Mouse (Mus musculus) liver, adult 2 months (tissue): ENCODE measurements at regions not wholly inside any gene's neighbourhood (a gene's known extent, or its start where the extent isn't known, plus 50 kb on each side); places are given as distances from the start of the nearest gene placed in this dataset.

Experiments
- CTCF ChIP-seq: fragments of 200-500 bp; IDR thresholded peaks from 2 replicates; pipeline ENCODE4 v1.5.1; 2011; ENCODE audit warnings: low read depth, low read length, control low read depth
- POLR2A ChIP-seq: fragments of 200-500 bp; IDR thresholded peaks from 2 replicates; pipeline ENCODE4 v1.6.1; 2011; ENCODE audit warnings: low read length, control low read depth; ENCODE audit not compliant: insufficient read depth; ENCODE audit errors: extremely low read depth

DNA sequence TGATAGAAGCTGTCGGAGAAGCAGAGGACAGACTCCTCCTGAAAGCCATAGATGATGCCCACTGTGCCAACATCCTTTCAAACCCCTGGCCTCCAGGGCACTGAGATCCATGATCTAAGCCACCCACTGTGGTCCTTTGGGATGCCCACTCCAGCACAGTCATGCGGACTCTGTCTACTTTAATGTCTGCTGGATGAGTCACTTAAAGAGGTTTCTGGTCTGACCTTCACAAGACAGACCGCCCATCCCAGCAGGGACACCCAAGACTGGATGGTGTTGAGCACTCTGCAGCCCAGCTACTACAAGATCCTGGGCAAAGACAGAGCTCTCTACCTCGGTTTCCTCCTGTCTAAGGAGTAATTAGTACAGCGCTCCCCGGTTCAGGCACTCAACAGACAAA lies 214.1 kb upstream of the Zmiz1 start:
- no peak for TF ChIP-seq CTCF
- TF ChIP-seq POLR2A, result no peak
